Mouse (Mus musculus) liver, adult 2 months (tissue): ENCODE measurements around the gene Agpat4. TPM values are rescaled to one million over a fixed set of nuclear protein-coding genes. Genes with fewer than 3 reads are reported as not detected.

Source experiments
- DNase-seq: peaks from one replicate; pipeline ENCODE4 v3.0.0-alpha.2; 2011; ENCODE audit warnings: low read depth, low spot score; ENCODE audit errors: extremely low read depth
- H3K27ac ChIP-seq: fragments of 200-500 bp; replicated peaks from 2 replicates; pipeline ENCODE4 v1.5.1; 2012; ENCODE audit warnings: low read depth, mild to moderate bottlenecking, control low read depth, inconsistent platforms, low read length; ENCODE audit not compliant: insufficient read depth
- H3K27me3 ChIP-seq: fragments of 200-500 bp; 2 replicates; pipeline ENCODE4 v1.6.1; 2012; ENCODE audit warnings: mild to moderate bottlenecking, moderate library complexity, low read length, inconsistent platforms; ENCODE audit not compliant: control insufficient read depth, insufficient read depth
- H3K36me3 ChIP-seq: fragments of 200-500 bp; 2 replicates; pipeline ENCODE4 v1.6.1; 2012; ENCODE audit warnings: low read length, inconsistent platforms; ENCODE audit not compliant: control insufficient read depth, insufficient read depth
- H3K4me1 ChIP-seq: fragments of 200-500 bp; 2 replicates; pipeline ENCODE4 v1.6.1; 2011; ENCODE audit warnings: low read length; ENCODE audit not compliant: control insufficient read depth, insufficient read depth
- H3K4me3 ChIP-seq: fragments of 200-500 bp; 2 replicates; pipeline ENCODE4 v1.5.1; 2011; ENCODE audit warnings: low read depth, mild to moderate bottlenecking, control low read depth, low read length, moderate library complexity; ENCODE audit not compliant: insufficient read depth
- H3K79me2 ChIP-seq: fragments of 200-500 bp; 2 replicates; pipeline ENCODE4 v1.6.1; 2012; ENCODE audit warnings: inconsistent platforms, mild to moderate bottlenecking, low read length, moderate library complexity; ENCODE audit not compliant: control insufficient read depth, insufficient read depth
- H3K9ac ChIP-seq: fragments of 200-500 bp; 2 replicates; pipeline ENCODE4 v1.6.1; 2012; ENCODE audit warnings: low read depth, mild to moderate bottlenecking, control low read depth, inconsistent platforms, low read length
- CTCF ChIP-seq: fragments of 200-500 bp; IDR thresholded peaks from 2 replicates; pipeline ENCODE4 v1.5.1; 2011; ENCODE audit warnings: low read depth, low read length, control low read depth
- POLR2A ChIP-seq: fragments of 200-500 bp; IDR thresholded peaks from 2 replicates; pipeline ENCODE4 v1.6.1; 2011; ENCODE audit warnings: low read length, control low read depth; ENCODE audit not compliant: insufficient read depth; ENCODE audit errors: extremely low read depth
- WGBS: fragments of 180-500 bp; shearing (Covaris S2); methylation state at CpG from one replicate; pipeline ENCODE4 v1.1.7; 2018; 5-methylcytosine and 5-hydroxymethylcytosine counted together
- polyA plus RNA-seq: library from polyadenylated mRNA; depleted of rRNA; stranded (reverse); fragments of >200 nt; gene quantifications from 2 replicates; pipeline ENCODE4 v1.2.3, GENCODE M21; 2012; rRNA removed
- total RNA-seq: library from RNA; depleted of rRNA; stranded (reverse); fragments of >200 nt; gene quantifications from 2 replicates; pipeline ENCODE4 v1.2.3, GENCODE M21; 2014; rRNA removed

The Agpat4 gene
- 1.0 and 1.2 TPM in 2 replicates for total RNA-seq
- polyA plus RNA-seq, result 0.60 and 1.0 TPM in 2 replicates

- H3K4me1 ChIP-seq, result no peaks in the 10 kb centered on the region
- H3K36me3 ChIP-seq, result no peaks in the 10 kb centered on the region
- peak within 1 kb of the TSS; percentile 61 for H3K4me3 ChIP-seq
- H3K27ac ChIP-seq, result no peak within 1 kb of the TSS; the same call in 1 of the 2 replicates
- peak within 1 kb of the TSS; percentile 49 for H3K9ac ChIP-seq
- no peak for DNase-seq
- no peaks in the 10 kb centered on the region for H3K79me2 ChIP-seq
- 4% methylated on average over 13 of the region's 13 CpGs for WGBS
- TF ChIP-seq POLR2A, result no peak
- TF ChIP-seq CTCF, result no peak
- no peaks in the 10 kb centered on the region for H3K27me3 ChIP-seq
Measured at GRCm38 (mm10) chr17:12118561-12118925, at the start of gene Agpat4. TSS of gene Agpat4 (plus strand) at chr17:12118704.

- no peak for TF ChIP-seq POLR2A
- TF ChIP-seq CTCF, result no peak
- Histone ChIP-seq H3K4me3 (no peak overlapping the region), H3K79me2 (no peaks in the 10 kb centered on the region), H3K36me3 (no peaks in the 10 kb centered on the region), H3K27ac (no peak overlapping the region), H3K4me1 (peaks cover 2% of the 10 kb centered on the region; the same call in 1 of the 2 replicates), H3K9ac (no peak overlapping the region), H3K27me3 (no peaks in the 10 kb centered on the region)
- WGBS, result 74% methylated on average over 2 of the region's 2 CpGs
- DNase-seq, result no peak
Measured at GRCm38 (mm10) chr17:12076816-12077215, 41.7 kb upstream of the Agpat4 start.

GRCm38 (mm10) chr17:12080656-12081495, 37.6 kb upstream of the Agpat4 start:
- 28% methylated on average over 20 of the region's 20 CpGs for WGBS
- Histone ChIP-seq H3K36me3 (no peaks in the 10 kb centered on the region), H3K4me3 (no peak overlapping the region), H3K4me1 (peaks cover 2% of the 10 kb centered on the region; the same call in 1 of the 2 replicates), H3K27me3 (no peaks in the 10 kb centered on the region), H3K27ac (no peak overlapping the region), H3K9ac (no peak overlapping the region), H3K79me2 (no peaks in the 10 kb centered on the region)
- no peak for DNase-seq
- TF ChIP-seq POLR2A, result no peak
- no peak for TF ChIP-seq CTCF

GRCm38 (mm10) chr17:12082201-12082600, 36.3 kb upstream of the Agpat4 start:
- no peaks in the 10 kb centered on the region for H3K79me2 ChIP-seq
- 85% methylated on average over 5 of the region's 5 CpGs for WGBS
- H3K36me3 ChIP-seq, result no peaks in the 10 kb centered on the region
- no peaks in the 10 kb centered on the region for H3K27me3 ChIP-seq
- H3K9ac ChIP-seq, result no peak overlapping the region
- TF ChIP-seq POLR2A (no peak), CTCF (no peak)
- no peak overlapping the region for H3K4me3 ChIP-seq
- DNase-seq, result no peak
- H3K4me1 ChIP-seq, result peaks cover 2% of the 10 kb centered on the region; the same call in 1 of the 2 replicates
- no peak overlapping the region for H3K27ac ChIP-seq

GRCm38 (mm10) chr17:12090261-12090927, 28.1 kb upstream of the Agpat4 start:
- no peak for TF ChIP-seq CTCF
- TF ChIP-seq POLR2A, result no peak
- 69% methylated on average over 5 of the region's 5 CpGs for WGBS
- DNase-seq, result no peak

More at GRCm38 (mm10) chr17:12090261-12090927, 28.1 kb upstream of the Agpat4 start:
- no peaks in the 10 kb centered on the region for H3K79me2 ChIP-seq
- no peaks in the 10 kb centered on the region for H3K36me3 ChIP-seq
- no peak overlapping the region for H3K4me3 ChIP-seq
- H3K4me1 ChIP-seq, result no peaks in the 10 kb centered on the region
- H3K27ac ChIP-seq, result no peak overlapping the region
- peaks cover 3% of the 10 kb centered on the region; the same call in 1 of the 2 replicates for H3K27me3 ChIP-seq
- H3K9ac ChIP-seq, result no peak overlapping the region
